Mouse (Mus musculus) cerebellum, adult 2 months (tissue): ENCODE data around the gene Gtpbp6.

ENCODE experiments used
- CTCF ChIP-seq: fragments of 200-500 bp; IDR thresholded peaks from 2 replicates; pipeline ENCODE4 v1.5.1; 2011; ENCODE audit warnings: low read depth, mild to moderate bottlenecking, control low read depth, low read length, moderate library complexity, borderline replicate concordance; ENCODE audit not compliant: insufficient read depth
- POLR2A ChIP-seq: fragments of 200-500 bp; IDR thresholded peaks from 2 replicates; pipeline ENCODE4 v1.6.1; 2011; ENCODE audit warnings: low read length, control low read depth, borderline replicate concordance; ENCODE audit not compliant: insufficient read depth

- TF ChIP-seq CTCF: no peak
- no peak for TF ChIP-seq POLR2A
Measured at GRCm38 (mm10) chr5:110102853-110103625, 5.0 kb downstream of the Gtpbp6 start.
